Mouse (Mus musculus): ENCODE results near the gene Qsox1. TPM values are rescaled to one million over a fixed set of nuclear protein-coding genes. Genes with fewer than 3 reads are reported as not detected.

Gene Qsox1
- polyA plus RNA-seq, 1 experiment, result 70.3 TPM

DNA sequence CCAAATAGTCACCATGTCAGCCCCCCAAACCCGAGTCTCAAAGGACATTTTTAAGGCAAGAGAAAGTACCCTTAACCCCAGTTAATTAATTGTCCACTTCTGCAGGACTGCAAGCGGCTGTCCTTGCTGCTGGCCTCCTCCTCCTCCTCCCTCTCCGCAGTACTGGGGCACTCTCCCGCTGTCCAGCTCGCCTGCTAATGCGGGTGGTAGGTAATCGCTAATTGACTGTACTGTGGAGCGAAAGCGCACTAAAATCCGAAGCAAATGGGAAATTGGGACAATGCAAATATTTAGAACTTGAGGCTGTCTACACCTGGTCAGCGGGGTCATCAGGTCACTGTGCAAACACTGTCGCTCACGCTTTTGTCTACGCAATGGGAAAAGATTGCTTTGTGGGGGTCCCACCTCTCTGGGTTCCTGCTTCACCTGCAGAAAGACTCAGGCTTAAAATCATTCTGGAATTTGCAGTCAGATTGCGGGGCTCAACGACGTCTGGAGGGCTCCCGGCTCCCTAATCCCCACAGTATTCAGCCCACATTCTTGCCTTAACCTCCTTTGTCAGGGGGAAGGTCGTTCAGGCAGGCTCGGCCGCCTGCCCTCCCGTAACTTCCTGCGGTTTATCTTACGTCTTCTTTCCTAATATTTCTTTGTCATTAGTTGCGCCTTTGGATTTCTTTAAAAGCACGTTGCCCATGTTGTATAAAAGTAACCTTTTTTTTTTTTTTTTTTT lies 76.4 kb downstream of the Qsox1 start:
- Histone ChIP-seq H3K36me3 (ENCODE audit: control insufficient read depth, insufficient read depth) (no peaks in the 10 kb centered on the region), H3K4me3 (ENCODE audit: insufficient read depth, poor library complexity, severe bottlenecking) (no peak overlapping the region), H3K79me3 (ENCODE audit: low read depth) (no peaks in the 10 kb centered on the region), H3K79me2 (ENCODE audit: control insufficient read depth, insufficient read depth) (no peaks in the 10 kb centered on the region), H3K27me3 (ENCODE audit: control insufficient read depth, insufficient read depth, insufficient read length) (peaks cover 76% of the 10 kb centered on the region), H3ac (ENCODE audit: control insufficient read depth, insufficient read length, low read depth) (no peak overlapping the region)
- TF ChIP-seq MAX (IDR thresholded peaks at IDR 0.05) (no peak), CEBPB (IDR thresholded peaks at IDR 0.05; ENCODE audit: low read depth) (no peak), CTCF (IDR thresholded peaks at IDR 0.05; ENCODE audit: control insufficient read depth, insufficient read depth, insufficient read length) (no peak), FOSL1 (IDR thresholded peaks at IDR 0.05; ENCODE audit: insufficient read depth, low read length, poor library complexity, severe bottlenecking) (no peak), USF1 (IDR thresholded peaks at IDR 0.05; ENCODE audit: low read depth) (no peak), MYOD1 (IDR thresholded peaks at IDR 0.05; ENCODE audit: control insufficient read depth, insufficient read length, low read depth) (no peak), MYOG (IDR thresholded peaks at IDR 0.05; ENCODE audit: control insufficient read depth, extremely low read depth, insufficient read length) (no peak)

DNA sequence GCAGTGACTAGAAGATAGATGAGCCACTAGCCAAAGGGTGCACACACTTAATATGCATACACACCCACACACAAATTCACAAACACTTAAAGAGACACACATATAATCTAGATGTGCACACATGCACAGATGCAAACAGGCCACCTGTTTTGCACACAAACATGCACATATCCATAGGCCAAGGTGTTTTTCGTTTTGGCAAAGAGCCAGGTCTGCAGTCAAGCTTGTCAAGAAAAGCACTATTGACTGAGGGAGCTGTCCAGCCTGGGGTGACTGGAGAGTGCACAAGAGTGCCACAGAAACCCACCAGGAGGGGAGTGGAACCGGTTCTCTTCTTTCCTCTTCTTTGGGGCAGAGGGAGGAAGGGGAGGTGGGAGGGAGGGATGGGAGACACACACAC lies 81.5 kb downstream of the Qsox1 start:
- Histone ChIP-seq H3K27me3 (ENCODE audit: control insufficient read depth, insufficient read depth, insufficient read length) (peaks cover 54% of the 10 kb centered on the region), H3K79me2 (ENCODE audit: control insufficient read depth, insufficient read depth) (no peaks in the 10 kb centered on the region), H3ac (ENCODE audit: control insufficient read depth, insufficient read length, low read depth) (no peak overlapping the region), H3K36me3 (ENCODE audit: control insufficient read depth, insufficient read depth) (no peaks in the 10 kb centered on the region), H3K79me3 (ENCODE audit: low read depth) (no peaks in the 10 kb centered on the region), H3K4me3 (ENCODE audit: insufficient read depth, poor library complexity, severe bottlenecking) (no peak overlapping the region)
- TF ChIP-seq MAX (IDR thresholded peaks at IDR 0.05) (no peak), MYOD1 (IDR thresholded peaks at IDR 0.05; ENCODE audit: control insufficient read depth, insufficient read length, low read depth) (no peak)

- TF ChIP-seq USF1 (IDR thresholded peaks at IDR 0.05; ENCODE audit: low read depth) (no peak), MYOG (IDR thresholded peaks at IDR 0.05; ENCODE audit: control insufficient read depth, extremely low read depth, insufficient read length) (no peak), FOSL1 (IDR thresholded peaks at IDR 0.05; ENCODE audit: insufficient read depth, low read length, poor library complexity, severe bottlenecking) (no peak), MYOD1 (IDR thresholded peaks at IDR 0.05; ENCODE audit: control insufficient read depth, insufficient read length, low read depth) (no peak), CTCF (IDR thresholded peaks at IDR 0.05; ENCODE audit: control insufficient read depth, insufficient read depth, insufficient read length) (no peak), MAX (IDR thresholded peaks at IDR 0.05) (no peak), CEBPB (IDR thresholded peaks at IDR 0.05; ENCODE audit: low read depth) (no peak)
- peaks cover 46% of the 10 kb centered on the region for H3K27me3 ChIP-seq (ENCODE audit: control insufficient read depth, insufficient read depth, insufficient read length)
- no peaks in the 10 kb centered on the region for H3K79me2 ChIP-seq (ENCODE audit: control insufficient read depth, insufficient read depth)
- H3K79me3 ChIP-seq (ENCODE audit: low read depth), result no peaks in the 10 kb centered on the region
- no peaks in the 10 kb centered on the region for H3K36me3 ChIP-seq (ENCODE audit: control insufficient read depth, insufficient read depth)
- no peak overlapping the region for H3K4me3 ChIP-seq (ENCODE audit: insufficient read depth, poor library complexity, severe bottlenecking)
- H3ac ChIP-seq (ENCODE audit: control insufficient read depth, insufficient read length, low read depth), result no peak overlapping the region
These were observed 83.4 kb downstream of the Qsox1 start for GRCm38 (mm10) chr1:155729113-155729795.

DNA sequence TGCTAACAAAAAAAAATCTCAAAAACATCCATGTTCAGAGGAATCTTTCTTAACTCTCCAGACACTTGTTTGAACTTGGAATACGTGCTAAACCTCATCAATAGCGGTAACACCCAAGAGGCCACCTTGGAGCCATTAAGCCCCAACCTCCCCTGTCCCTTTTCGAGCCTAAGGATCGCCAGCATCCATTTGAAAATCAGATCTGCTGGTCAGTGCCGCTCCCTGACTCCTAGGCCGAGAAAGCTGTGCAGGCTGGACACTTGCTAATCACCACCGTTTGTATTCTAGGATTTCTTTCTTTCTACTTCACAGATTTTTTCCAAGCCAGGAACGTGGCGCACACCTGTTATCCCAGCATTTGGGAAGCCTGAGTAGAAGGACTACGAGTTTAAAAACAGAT lies 84.9 kb downstream of the Qsox1 start:
- no peak overlapping the region for H3ac ChIP-seq (ENCODE audit: control insufficient read depth, insufficient read length, low read depth)
- no peaks in the 10 kb centered on the region for H3K36me3 ChIP-seq (ENCODE audit: control insufficient read depth, insufficient read depth)
- H3K79me2 ChIP-seq (ENCODE audit: control insufficient read depth, insufficient read depth), result no peaks in the 10 kb centered on the region
- TF ChIP-seq FOSL1 (IDR thresholded peaks at IDR 0.05; ENCODE audit: insufficient read depth, low read length, poor library complexity, severe bottlenecking) (no peak), CTCF (IDR thresholded peaks at IDR 0.05; ENCODE audit: control insufficient read depth, insufficient read depth, insufficient read length) (no peak), MAX (IDR thresholded peaks at IDR 0.05) (no peak), USF1 (IDR thresholded peaks at IDR 0.05; ENCODE audit: low read depth) (no peak), MYOD1 (IDR thresholded peaks at IDR 0.05; ENCODE audit: control insufficient read depth, insufficient read length, low read depth) (no peak), CEBPB (IDR thresholded peaks at IDR 0.05; ENCODE audit: low read depth) (no peak), MYOG (IDR thresholded peaks at IDR 0.05; ENCODE audit: control insufficient read depth, extremely low read depth, insufficient read length) (no peak)
- H3K27me3 ChIP-seq (ENCODE audit: control insufficient read depth, insufficient read depth, insufficient read length), result peaks cover 43% of the 10 kb centered on the region
- H3K4me3 ChIP-seq (ENCODE audit: insufficient read depth, poor library complexity, severe bottlenecking), result no peak overlapping the region
- H3K79me3 ChIP-seq (ENCODE audit: low read depth), result no peaks in the 10 kb centered on the region

Other genes starting within 250 kb of the Qsox1 start
- not detected for gene Lhx4, start 61.2 kb downstream of the Qsox1 start, polyA plus RNA-seq (2012; fragmentation: generic; extraction: Trizol)
- gene Cep350, start 160.4 kb upstream of the Qsox1 start, polyA plus RNA-seq (2012; fragmentation: generic; extraction: Trizol), result 2.0 TPM
- gene Tor1aip2, start 222.5 kb upstream of the Qsox1 start, polyA plus RNA-seq (2012; fragmentation: generic; extraction: Trizol), result 38.4 TPM
- 16.5 TPM for gene Tor1aip1, start 223.6 kb upstream of the Qsox1 start, polyA plus RNA-seq (2012; fragmentation: generic; extraction: Trizol)